Mouse (Mus musculus) skeletal muscle tissue, adult 2 months (tissue): ENCODE data around the gene Fam222a.

Experiments
- DNase-seq: peaks from one replicate; pipeline ENCODE4 v3.0.0-alpha.2; 2012; ENCODE audit warnings: low read depth, low spot score

Gene Fam222a

DNA sequence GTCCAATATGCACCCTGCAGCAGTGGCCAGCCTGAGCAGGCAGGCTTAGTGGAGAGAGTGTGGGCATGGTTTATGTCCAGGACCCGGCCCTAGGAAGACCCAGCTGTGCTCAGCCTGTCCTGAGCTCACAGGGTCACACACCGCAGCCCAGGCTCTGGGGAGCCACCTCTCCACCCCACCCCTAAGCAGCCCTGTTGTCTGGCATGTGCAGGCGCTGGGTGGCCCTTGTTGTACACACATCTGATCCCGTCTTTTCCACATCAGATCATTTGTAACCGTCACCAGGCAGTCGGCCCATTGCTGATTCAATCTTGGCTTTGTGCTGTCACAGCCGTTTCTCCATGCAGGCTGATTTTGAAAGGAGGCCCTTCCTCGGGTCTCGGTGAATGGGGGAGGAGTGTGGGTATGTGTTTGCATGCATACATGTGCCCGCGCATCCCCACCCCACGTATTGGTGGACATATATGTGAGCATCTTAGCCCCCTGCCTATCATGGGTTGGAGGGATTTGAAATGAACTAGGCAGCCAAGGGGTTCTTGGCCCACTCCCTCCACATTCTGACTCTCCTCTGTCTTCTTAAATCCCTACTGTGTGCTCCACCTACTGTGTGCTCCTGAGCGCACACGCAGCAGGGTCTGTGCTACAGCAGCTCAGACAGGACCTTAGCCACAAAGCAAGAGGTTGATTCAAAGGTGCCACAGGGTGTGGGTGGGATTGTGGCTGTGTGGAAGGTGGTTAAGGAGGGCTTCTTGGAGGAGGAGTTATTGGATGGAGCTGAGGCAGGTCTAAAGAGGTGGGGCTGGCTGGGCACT lies 16.7 kb downstream of the Fam222a start:
- DNase-seq: no peak

DNA sequence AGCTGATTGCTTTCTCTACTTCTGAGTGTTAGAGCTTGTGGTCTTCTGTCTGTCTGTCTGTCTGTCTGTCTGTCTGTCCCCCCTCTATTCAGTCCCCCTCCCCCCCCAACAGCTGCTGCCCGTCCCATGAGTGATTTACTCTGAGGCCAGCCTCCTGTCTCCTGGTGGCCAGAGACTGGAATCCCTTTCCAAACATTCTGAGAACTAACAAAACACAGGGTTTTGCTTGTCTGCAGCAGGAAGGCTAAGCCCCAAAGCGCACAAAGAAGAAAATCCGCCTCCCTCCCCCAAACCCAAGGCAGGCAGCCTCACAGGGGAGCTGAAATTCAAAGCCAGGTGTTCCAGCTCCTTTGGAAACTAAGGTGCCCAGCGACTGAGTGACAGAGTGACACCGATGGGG lies 17.9 kb downstream of the Fam222a start:
- no peak for DNase-seq

DNA sequence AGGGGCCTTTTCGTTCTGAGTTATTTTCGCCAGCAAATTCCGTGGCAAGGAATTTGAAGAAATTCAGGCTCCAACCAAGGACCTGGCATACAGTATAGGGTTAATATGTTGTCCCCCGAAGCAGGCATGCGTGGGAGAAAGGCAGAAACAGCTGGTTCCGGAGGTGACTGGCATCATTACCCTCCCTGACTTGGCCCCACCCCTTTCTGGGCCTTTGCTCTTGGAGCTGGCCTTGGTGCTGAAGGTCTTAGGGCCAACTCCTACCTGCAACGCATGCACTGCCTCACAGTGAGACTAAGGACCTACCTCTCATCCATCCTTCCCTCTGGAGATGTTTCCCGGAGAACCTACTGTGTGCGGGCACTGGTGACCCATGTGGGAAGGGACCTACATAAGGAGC lies 20.1 kb downstream of the Fam222a start:
- no peak for DNase-seq

- DNase-seq: no peak
Measured at GRCm38 (mm10) chr5:114588416-114588815, 20.6 kb downstream of the Fam222a start.

DNA sequence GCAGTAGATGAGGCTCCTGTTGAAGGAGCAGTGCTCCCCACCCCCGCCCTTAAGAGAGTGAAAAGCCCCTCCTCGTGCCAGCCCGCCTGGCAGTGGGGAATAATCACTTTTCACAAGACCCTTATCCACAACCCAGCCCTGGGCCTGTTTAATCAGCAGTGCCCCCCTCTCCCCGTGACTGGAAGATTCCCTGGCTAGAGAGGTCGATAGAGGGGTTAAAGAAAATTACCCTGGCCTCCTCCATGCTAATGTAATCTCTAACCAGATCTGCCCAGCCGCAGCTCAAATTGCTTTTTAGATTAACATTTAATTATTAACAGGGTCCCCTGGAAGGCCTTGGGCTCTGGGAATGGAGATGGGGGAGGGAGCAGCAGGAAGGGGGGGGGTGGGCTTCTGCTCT lies 21.2 kb downstream of the Fam222a start:
- no peak for DNase-seq

- DNase-seq: no peak
Measured at GRCm38 (mm10) chr5:114589454-114589853, 21.6 kb downstream of the Fam222a start.

DNA sequence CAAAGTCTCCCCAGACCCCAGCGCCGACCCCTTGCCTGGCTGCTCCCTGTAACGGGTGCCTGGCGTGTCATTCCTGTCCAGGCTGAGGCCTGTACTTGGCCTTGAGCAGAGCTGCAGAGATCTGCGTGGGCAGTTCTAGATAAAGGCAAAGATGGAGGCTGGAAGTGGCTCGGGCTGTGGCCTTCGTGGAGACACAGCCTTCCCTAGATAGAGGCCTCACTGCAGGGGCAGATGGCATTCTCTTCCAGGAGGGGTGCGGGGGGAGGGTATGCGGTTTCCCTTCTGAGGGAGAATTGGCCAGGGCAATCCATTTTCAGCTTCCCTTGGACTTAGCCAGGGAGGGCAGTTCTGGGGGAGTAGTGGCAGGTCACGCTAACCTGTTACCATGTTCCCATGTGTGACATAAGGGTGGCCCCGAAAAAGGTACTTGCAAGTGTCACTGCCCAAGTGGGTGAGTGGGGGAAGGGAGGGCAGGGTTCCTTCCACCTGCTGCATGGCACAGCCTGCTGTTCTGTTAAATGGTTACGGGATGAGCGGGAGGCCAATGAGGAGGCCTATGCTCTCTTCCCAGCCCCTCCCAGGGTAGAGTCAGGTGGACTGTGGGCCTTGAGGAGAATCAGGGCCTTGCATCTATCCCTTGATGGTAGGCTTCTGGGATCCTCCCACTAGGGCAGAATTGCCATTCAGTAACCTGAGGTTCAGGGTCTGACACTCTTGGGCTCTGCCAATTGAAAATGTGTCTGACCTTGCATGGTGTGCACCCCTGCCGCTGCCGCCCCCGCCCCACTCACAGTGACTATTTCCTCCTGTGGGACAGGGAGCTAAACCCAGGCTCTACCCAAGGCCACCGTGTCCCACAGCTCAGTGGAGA lies 22.5 kb downstream of the Fam222a start:
- no peak for DNase-seq

DNA sequence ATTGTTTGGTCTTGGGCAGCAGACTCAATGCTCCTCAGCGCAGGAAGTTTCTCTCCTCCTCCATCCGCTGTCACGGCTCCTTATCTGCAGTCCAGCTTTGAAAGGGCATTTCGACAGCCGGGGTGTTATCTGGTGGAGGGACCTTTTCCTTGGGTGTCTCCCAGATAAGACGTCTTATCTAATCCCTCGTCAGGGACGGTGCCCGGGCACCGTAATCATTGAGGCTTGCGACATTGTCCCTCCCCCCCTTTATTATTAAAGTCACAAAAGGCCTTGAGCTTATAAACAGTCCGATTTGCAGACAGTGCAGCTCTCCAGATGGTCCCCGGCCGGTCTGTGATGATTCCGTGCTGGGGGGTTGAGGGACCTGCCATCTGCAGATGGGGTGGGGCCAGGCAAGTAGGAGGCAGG lies 23.3 kb downstream of the Fam222a start:
- DNase-seq: no peak

GRCm38 (mm10) chr5:114592463-114593160 lies 24.8 kb downstream of the Fam222a start:
- DNase-seq: no peak

- DNase-seq: no peak
Measured at GRCm38 (mm10) chr5:114593161-114593821, 25.5 kb downstream of the Fam222a start.

- no peak for DNase-seq
Measured at GRCm38 (mm10) chr5:114593949-114594348, 26.1 kb downstream of the Fam222a start.

DNA sequence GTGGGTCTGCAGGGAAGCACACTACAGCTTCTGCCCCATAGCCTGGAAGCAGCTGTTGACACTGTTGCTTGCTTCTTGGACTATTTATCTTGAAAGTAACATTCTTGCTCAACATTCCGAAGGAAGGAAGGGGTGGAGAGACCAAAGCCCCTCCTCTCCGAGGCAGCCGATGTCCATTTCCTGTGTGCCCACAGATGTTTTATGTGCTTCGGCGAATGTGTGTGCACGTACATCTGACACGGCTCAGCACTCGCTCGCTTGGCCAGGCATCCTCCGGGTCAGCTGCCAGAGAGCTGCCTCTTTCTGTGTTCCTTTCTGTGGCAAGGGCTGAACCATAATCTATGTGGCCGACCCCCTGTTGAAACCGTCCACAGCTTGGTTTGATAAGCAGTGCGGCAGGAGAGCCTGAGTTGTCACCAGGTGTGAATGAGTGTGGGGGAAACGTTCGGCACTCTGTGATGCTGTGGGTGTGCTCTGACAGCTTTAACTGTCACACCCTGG lies 27.0 kb downstream of the Fam222a start:
- peak; percentile 58 for DNase-seq

GRCm38 (mm10) chr5:114596604-114597003 lies 28.8 kb downstream of the Fam222a start:
- peak; percentile 32 for DNase-seq

- no peak for DNase-seq
Measured at GRCm38 (mm10) chr5:114597222-114597621, 29.4 kb downstream of the Fam222a start.

GRCm38 (mm10) chr5:114597652-114598051 lies 29.8 kb downstream of the Fam222a start:
- no peak for DNase-seq

- DNase-seq: no peak
Measured at GRCm38 (mm10) chr5:114602012-114602411, 34.2 kb downstream of the Fam222a start.

DNA sequence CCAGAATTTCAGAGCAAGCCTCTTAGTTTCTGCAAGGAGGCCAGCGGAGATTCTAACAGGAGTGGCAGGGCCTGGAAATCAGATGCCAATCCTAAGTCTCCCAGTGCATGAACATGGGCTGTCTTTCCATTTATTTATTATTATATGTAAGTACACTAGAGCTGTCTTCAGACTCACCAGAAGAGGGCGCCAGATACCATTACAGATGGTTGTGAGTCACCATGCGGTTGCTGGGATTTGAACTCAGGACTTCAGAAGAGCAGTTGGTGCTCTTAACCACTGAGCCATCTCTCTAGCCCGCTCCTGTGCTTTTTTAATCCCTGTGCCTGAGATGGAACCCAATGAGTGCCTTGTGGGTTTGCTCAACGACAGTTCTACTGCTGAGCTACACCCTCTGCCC lies 36.2 kb downstream of the Fam222a start:
- no peak for DNase-seq

- no peak for DNase-seq
Measured at GRCm38 (mm10) chr5:114604781-114605290, 37.0 kb downstream of the Fam222a start.

- DNase-seq: no peak
Measured at GRCm38 (mm10) chr5:114605981-114606380, 38.2 kb downstream of the Fam222a start.

- DNase-seq: peak; percentile 43
Measured at GRCm38 (mm10) chr5:114607651-114608050, 39.8 kb downstream of the Fam222a start.

DNA sequence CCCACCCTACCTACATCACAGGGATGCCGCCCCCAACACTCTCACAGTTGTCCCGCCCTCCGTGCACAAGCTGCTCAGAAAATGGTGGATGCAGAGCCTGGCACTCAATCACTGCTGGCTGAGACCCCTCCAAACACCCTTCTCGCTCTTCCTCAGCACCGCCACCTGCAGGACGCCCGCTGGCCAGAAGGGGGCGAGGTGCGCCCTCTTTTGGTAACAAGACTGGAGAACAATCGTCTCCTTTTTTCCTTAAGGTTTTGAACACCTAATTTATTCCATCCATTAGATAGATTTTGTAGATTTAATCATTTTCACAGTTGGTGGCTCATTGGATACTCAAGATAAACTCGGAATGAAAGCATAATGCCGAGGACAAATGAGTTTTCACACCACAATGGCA lies 40.7 kb downstream of the Fam222a start:
- DNase-seq: no peak
